Mouse (Mus musculus) cerebellum, adult 9-10 months (tissue): ENCODE results near the gene Col17a1.

Source experiments
- DNase-seq: peaks from one replicate; pipeline ENCODE4 v3.0.0; 2022

The Col17a1 gene

DNA sequence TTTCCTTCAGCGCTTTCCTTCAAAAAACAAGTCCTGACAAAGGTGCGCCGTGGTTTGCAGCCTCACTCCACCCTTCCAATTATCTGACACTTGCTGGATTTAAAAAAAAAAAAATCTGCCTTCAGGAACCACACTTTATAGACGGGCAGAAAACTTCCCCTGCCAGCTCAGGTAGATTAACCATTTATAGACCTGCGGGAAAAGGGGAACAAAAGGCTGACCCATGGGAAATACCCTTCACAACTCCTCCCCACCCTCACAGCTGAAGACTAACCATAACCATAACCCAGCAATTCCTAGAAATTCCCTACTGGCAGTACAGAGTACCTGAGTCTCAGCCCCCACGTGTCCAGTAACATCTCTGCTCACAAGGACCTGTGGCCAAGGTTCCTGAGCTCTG lies at the start of gene Col17a1:
Col17a1 (minus strand) TSS at position 101 of the 400 bp plus-strand sequence.
- no peak for DNase-seq

- DNase-seq, result peak; percentile 69
These were observed 40.0 kb upstream of the Col17a1 start for GRCm38 (mm10) chr19:47731931-47732330.

DNA sequence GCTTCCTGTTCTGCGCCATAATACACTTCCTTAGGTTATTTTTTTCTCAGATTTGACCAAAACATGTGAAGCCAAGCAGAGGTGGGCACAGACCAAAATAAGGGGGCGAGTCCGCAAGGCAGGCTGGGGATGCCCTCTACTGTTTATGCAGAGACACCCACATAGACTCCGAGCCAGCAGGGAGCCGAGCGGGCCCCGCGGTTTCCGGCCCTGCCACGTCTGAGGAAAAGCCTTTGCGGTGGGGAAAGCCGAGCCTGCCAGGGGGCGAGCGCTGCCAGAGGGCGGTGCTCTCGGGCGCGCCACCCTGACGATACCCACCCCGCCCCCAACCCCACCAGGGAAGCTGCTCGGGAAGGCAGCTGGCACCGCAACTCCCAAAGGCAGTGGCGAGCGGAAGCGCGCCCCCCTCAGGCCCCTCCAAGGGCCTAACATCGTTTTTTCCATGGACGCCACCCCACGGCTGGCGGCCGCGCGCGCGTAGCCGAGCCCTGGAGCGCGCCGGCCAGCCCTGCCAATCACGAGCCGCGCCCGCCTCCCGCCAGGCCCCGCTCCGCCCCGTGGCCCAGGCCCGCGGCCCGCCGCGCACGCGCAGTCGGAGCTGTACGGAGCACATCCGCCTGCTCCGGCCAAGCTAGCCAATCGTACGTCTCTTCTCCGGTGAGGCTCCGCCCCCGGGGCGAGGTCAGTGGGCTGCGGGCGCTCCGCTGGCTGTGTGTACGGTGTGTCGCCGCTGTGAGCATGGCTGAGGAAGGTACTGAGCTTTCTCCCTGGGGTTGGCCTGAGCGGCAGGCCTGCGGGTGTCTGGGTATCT lies 39.4 kb upstream of the Col17a1 start, which contains the start of gene Sfr1:
Sfr1 (plus strand) TSS at position 612 of the 811 bp plus-strand sequence.
- peak; percentile 99 for DNase-seq

- peak; percentile 58 for DNase-seq
These were observed 38.8 kb upstream of the Col17a1 start for GRCm38 (mm10) chr19:47730691-47731070.

DNA sequence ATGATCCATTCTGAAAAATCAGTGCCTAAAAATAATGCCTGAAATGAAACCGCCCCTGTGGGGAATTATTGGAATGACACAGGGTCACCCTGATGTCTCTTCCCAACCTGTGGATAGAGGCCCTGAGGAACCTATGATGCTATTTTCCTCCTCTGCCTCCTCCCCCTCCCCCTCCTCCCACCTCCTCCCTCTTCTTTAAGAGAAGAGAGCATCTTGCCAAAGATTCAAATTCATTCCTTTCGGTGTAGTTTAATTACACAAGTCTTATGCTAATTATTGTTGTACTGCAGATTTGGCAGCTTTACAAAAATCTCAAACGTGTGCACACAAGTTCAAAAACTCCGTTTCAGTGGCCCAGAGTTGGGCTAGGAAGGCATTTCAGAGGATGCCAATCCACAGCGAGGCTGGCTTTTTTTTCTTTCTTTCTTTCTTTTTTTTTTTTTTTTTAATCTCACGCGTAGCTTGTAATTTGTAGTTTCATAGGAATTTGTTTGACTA lies 33.8 kb upstream of the Col17a1 start:
- no peak for DNase-seq

DNA sequence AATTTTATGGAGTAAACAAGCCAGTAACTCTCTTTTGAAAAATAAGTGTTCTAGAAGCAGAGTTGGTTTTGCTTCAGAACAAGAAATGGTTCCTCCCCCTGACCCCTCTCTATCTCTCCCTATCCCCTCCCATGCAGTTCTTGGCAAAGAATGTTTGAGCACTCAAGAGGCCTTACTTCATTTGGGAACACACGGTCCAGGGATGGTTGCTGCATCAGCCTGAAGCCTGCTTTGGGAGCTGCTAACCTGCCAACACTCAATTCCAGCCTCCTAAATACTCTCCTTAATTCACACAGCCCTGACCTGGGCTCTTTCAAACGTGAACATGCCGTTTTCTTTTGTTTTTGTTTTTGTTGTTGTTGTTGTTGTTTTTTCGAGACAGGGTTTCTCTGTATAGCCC lies 33.0 kb upstream of the Col17a1 start:
- no peak for DNase-seq

GRCm38 (mm10) chr19:47722471-47722870 lies 30.6 kb upstream of the Col17a1 start:
- DNase-seq, result no peak

GRCm38 (mm10) chr19:47719147-47719546 lies 27.3 kb upstream of the Col17a1 start:
- DNase-seq, result no peak

- no peak for DNase-seq
These were observed 24.2 kb upstream of the Col17a1 start for GRCm38 (mm10) chr19:47716144-47716543.

- DNase-seq, result no peak
These were observed 21.6 kb upstream of the Col17a1 start for GRCm38 (mm10) chr19:47713457-47713856.

- no peak for DNase-seq
These were observed 18.5 kb upstream of the Col17a1 start for GRCm38 (mm10) chr19:47710376-47710775.

GRCm38 (mm10) chr19:47705772-47706309 lies 13.9 kb upstream of the Col17a1 start:
- no peak for DNase-seq

GRCm38 (mm10) chr19:47705080-47705771 lies 13.3 kb upstream of the Col17a1 start:
- no peak for DNase-seq

- DNase-seq, result no peak
These were observed 8.6 kb upstream of the Col17a1 start for GRCm38 (mm10) chr19:47700509-47700908.

GRCm38 (mm10) chr19:47699743-47700142 lies 7.8 kb upstream of the Col17a1 start:
- DNase-seq, result no peak

- no peak for DNase-seq
These were observed 6.4 kb upstream of the Col17a1 start for GRCm38 (mm10) chr19:47698266-47698665.

DNA sequence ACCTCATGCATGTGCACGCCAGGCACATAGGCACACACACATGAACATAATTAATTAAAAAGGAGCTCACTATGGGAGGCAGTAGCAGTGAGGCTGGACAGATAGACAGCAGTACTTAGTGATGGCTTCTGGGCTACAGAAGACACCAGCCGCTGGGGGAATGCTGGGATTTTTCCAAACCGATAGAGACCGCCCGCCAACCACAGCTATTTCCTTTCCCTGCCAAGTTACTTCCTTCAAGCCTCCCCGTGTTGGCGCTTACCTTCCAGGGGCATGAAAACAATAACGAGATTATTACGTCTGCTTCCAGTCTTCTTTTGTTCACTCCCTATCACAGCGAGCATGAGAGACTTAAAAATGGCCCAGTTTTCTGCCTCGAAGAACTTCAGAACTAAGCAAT lies 5.2 kb upstream of the Col17a1 start:
- no peak for DNase-seq

DNA sequence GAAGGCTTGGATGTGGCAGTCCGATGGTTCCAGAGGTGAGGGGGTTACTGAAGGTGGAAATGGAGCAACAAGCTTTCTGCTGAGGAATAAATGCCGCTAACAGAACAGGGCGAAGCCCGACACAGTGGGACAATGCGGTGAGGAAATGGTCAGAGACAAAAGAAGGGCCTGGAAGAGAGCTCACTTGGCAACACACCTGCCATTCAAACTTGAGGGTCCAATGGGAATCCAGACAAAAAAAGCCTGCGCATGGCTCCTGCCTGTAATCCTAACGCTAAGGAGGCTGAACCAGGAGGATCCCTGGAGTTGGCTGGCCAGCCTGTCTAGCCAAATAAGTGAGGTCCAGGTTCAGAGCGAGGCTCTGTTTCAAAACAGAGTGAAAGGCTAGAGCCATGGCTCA lies 4.5 kb upstream of the Col17a1 start:
- DNase-seq, result no peak

DNA sequence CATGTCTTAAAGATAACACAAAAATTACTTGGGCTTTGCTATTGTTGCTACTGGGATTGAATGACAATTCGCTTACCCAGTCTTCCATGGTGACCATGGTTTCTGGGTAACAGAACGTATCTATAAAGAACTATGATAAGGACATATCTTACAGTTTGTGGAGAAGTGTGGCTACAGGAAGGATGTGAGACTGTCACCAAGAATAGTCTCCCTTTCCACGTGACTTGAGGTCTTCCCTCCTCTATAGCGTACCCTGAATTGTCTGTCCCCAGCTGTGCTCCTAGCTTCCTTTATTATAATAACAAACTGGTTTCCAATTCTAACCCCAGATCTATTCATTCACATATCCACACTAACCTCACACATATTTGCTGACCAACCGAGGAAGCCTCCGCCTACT lies 3.8 kb upstream of the Col17a1 start:
- DNase-seq, result no peak

DNA sequence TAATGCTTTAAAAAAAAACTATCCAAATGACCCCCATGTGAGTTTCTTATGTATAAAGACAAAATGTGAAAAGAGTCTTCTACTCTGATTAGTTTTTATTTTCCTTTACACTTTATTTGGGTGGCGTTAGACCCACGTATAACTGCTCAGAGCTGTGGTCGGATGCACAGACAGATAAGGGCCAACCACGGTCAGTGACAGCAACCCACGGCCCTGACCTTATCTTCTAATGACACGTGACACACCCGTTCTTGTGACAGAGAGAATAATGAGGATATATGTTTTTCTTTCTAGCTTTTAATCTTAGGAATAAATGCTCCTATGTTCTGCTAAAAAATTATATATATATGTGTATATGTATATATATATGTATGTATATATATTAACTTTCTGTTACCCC lies 2.3 kb downstream of the Col17a1 start:
- DNase-seq, result no peak

GRCm38 (mm10) chr19:47678675-47679074 lies 13.2 kb downstream of the Col17a1 start:
- DNase-seq, result no peak

DNA sequence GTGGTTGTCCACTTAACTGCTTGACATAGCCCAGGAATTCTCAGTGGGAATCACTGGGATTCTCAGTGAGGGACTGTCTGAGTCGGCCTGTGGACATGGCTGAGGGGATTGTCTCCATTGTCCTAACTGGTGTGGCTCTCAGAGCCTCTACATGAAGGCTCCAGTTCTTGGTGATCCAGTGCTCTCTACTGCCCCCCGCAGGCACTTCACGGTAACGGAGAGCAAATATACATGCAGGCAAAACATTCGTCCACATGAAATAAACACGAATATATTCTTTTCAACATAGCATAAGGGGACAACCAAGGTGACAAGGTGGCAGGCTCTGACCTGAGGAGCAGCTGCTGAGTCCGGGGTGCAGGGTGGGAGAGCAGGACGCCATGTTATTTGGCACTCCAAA lies 17.5 kb downstream of the Col17a1 start:
- DNase-seq, result no peak

GRCm38 (mm10) chr19:47668399-47668798 lies 23.5 kb downstream of the Col17a1 start:
- peak; percentile 79 for DNase-seq

- no peak for DNase-seq
These were observed 24.3 kb downstream of the Col17a1 start for GRCm38 (mm10) chr19:47667601-47668000.
